Mouse (Mus musculus) thymus, postnatal 14 days (tissue): ENCODE results near the gene Tmem17.

Experiments used
- DNase-seq: peaks from one replicate; pipeline ENCODE4 v3.0.0; 2021

The Tmem17 gene

DNA sequence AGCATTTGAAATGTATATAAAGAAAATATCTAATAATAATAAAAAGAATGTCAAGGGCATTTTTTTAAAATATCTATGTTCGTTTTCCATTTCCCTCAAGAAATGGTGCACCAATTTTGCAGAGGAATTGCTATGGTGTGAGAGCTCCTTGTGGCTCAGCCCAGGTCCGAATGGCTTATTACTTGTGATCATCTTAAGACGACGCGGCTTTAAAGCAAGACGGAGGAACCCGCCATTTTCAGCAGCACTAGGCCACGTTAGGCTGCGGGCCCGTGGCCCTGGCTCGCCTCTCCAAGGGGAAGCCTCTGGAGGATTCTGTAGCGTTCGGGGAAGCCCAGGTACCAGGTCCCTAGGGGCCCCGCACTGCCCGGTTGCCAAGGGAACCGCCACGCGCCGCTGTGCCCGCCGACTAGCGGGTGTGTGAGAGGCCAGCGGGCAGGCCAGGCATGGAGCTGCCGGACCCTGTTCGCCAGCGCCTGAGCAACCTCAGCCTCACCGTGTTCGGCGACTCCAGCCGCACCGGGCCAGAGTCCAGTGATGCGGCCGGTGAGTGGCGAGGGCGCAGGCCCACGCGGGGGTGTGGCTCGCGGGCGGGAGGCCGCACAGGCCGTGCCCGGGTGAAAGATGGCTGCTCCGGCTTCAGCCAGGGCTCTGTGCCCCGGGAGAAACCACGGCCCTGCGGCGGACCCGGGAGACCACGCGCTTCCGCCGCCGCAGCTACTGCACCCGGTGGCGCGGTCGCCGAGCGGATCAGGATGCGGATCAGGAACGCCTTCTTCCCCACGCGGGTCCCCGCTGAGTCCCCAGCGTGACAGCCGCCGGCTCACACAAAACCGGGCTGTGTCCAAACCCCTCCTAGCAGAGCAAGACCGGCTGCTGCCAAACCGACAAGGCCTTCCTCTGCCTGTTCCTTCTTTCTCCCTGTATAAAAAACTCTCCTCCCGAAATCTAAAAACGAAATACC, at the start of gene Tmem17:
TSS of gene Tmem17 (plus strand) at position 51 of the 964 bp plus-strand sequence.
- DNase-seq, result peak; percentile 73

DNA sequence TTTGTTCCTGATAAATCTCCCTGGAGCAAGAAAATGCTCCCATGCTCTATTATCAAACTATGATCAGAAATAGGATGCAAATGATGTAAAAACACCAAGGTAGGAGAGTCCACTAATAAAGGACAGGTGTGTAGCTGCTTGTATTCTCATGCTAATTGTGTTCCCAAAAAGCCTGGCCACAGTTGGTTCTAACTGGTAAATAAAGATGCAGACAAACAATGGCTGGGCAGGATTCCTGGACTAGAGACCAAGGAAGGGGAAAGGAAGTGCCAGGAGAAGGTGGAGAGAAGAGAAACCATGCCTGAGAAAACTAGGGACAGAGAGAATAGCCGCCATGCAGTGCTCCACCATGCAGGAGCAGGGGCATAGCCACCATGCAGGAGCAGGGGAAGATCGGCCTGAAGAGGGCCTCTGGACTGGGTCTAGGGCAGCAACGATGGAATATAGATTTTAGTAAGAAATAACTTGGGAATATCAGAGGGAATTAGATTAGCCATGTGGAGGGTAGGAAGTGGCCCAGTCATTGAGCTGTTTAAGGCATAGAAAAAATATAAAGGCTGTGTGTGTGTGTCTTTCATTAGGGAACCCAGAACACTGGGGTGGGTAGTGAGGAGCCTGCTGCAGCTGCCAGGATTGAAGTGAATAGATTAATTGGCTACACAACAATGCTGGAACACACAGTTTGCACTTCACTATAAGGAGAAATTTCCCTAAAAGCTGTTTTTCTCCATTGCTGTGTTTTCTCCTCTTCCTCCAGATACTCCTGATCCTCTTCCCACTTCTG, 31.9 kb upstream of the Tmem17 start:
- no peak for DNase-seq

DNA sequence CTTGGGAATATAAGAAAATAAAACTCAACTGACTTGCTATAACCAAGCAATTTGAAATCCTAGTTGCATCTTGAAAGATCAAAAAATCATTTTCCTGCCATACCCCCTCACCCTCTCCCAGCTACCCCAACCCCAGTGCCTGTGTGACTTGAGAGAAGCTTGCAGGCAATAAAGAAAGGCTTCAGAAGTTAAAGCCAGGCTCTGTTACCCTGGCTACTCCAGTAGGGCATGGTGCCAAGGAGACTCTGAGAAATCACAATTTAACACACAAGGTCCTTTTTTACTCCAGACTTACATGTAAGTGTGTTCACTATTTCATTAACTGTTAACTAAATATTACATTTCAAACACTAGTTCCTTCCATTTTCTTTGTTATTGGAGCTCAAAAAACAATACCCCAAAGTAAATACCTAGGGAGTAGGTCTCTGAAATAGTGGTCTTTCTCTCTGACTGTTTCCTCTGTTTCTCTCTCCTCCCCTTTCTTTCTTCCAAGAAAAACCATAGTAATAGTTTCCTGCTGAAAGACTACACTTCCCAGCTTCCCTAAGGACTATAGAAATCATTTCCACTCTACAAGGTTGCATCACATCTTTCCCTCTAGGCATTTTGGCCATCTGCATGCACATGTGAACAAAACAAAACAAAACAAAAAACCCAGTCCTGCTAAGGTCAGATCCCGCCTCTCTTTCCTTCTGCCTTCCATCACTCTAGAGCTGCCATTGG, 30.1 kb upstream of the Tmem17 start:
- DNase-seq, result no peak

DNA sequence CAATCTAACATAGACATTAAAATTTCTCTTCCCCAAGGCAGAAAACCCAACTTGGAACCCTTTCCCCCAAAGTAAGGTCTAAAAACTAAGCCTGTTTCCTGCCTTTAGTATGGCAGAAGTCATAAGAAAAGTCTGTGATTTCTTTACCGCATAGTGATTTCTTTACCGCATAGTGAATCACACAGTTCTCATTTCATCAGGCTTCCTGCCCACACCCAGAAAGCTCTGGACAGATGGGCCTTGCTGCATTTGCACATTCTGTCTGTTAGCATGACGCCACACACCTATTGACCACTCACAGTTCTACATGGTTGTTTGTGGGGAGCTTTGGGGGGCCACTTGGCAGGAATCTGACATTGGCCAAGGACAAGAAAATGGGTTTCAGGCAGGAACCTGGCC, 29.5 kb upstream of the Tmem17 start:
- no peak for DNase-seq

DNA sequence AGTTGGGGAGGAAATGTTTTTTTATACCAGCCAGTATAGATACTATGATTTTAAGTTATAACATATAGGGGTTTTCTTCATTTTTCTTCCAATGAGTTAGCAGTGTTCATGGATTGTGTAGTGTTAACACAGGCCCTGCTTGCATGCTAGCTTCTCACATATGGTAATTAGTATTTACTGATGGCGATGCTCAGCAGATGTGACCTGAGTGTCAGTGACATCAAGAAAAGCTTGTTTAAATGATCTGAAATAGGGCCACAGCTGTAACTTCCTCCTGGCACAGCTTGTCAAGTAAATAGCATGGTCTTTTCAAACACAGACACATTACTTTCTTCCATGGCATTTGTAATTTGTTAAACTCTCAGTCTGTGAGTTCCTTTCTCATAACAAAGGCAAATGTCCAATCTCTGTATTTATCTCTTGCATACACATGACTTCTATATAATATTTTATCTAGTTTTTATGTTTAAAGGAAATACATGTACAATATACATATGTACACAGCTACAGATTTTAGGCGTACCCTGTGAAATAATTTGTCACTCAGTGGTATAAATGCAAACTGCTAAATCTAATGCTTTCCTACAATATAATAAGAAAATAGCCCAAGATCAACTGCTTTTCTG, 18.1 kb upstream of the Tmem17 start:
- no peak for DNase-seq

DNA sequence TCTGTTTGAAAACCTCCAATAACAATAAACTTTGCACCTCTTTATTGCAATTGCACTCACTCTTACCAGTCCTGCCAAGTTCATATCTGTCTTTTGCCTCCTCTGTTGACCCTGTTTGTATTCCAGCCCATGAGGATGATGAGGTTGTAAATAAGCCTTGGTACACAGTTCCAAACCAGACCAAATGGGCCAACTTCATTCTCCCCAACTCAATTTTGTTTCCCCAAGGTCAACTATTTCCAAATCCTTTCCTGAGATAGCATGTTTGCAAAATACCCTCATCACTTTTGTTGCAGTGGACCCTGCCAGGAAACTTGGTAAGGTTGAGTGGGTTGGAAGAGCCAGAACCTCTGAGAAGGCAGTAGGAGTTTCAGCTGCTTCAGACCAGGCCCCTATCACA, 16.9 kb upstream of the Tmem17 start:
- DNase-seq, result no peak

DNA sequence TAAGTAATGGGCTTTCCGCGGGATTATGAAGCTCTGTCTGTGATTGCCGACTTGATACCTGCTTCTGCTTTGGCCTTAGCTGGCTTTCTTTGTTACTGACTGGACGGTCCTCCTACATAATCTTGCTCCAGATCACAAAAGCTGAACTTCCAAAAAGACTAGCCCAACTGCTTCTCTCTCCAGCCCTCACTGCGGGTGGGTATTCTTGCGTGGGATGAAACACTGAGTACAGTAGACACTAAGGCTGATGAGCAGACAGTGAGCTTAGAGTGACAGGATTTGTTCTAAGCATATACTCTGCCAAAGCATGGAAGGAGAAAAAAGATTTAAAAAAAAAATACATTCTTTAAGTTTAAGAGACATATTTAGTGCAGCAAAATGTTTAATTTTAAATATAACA, 12.5 kb upstream of the Tmem17 start:
- DNase-seq, result no peak

DNA sequence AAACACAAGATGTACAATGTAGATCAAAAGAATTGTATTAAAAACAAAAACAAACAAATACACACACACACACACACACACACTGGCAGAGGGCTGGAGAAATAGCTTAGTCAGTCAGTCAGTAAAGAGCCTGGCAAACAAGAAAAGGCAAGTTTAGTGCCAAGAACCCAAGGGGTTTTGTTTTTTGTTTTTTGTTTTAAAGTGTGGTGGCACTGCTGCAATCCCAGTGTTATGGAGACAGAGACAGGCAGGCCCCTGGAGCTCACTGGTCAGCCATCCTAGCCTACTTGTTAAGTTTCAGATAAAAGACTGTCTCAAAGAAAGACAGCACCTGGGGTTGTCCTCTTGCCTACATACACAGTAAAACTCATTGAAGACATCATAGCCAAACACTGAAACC, 12.0 kb upstream of the Tmem17 start:
- DNase-seq, result no peak

DNA sequence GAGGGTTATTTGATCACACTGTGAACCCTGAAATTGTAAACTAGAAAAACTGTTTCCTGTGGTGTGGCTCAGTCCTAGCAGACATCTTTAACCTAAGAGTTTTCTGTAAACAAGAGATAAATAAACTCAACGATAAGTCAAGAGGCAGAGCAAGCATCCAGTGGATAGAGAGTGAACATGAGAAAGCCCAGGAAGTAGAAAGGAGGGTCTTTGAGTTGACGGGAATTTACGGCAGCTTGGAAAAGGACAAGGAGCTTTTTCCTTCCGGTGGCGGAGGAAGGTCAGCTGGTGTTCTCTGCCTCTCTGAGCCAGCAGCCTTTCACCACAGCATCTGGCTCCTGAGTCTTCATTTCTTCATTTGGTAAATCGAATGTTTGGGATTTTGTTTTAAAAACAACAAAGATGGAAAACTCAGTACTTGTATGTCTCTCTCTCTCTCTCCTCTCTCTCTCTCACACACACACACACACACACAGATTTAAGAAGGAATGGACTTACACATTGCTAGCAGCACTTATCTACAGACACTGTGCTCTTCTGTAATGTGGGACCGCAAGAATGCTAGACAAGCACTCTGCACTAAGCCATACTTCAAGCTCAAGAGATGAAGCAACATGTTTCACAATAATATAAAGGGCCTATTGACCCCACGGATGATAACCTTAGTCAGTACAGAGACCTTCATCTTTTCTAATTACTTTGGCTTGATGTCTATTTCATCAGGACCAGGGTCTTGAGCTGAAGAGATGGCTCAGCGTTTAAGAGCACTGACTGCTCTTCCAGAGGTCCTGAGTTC, 10.9 kb upstream of the Tmem17 start:
- no peak for DNase-seq

DNA sequence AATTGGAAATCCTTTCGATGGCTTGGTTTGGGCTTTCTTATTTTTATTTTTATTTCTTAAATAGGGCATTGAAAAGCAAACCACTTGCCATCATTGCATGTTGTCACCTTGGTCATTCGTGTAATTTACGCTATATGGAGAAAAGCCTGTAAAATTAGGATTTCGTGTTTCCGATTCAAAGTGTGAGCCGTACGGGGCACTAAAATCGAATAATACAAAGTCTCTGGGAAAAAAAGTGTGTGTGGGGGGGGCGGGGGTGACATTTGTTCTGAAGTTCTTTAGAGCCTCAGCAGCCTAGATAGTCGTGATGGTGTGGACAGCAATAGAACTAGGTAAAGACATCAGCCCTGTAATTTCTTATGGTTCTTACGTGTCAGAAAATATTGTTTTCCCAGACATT, 1.2 kb downstream of the Tmem17 start:
- DNase-seq, result no peak

DNA sequence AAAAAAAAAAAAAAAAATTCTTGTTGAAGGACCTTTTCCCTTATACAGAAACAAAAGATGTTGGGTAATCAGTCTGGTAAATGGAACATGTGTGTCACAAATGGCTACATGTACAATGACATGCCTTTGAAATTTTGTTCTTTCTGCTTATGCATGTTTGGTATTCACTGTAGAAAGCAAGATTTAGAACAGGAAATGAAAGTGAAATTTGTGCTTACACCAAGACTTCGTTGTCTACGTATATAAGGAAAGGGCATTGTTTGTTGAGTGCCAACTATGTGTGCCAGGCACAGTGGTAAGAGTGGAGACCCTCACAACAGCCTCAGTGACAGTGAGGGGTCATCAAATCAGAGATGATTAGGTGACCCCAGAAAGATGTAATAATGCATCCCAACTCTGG, 3.2 kb downstream of the Tmem17 start:
- DNase-seq, result no peak

DNA sequence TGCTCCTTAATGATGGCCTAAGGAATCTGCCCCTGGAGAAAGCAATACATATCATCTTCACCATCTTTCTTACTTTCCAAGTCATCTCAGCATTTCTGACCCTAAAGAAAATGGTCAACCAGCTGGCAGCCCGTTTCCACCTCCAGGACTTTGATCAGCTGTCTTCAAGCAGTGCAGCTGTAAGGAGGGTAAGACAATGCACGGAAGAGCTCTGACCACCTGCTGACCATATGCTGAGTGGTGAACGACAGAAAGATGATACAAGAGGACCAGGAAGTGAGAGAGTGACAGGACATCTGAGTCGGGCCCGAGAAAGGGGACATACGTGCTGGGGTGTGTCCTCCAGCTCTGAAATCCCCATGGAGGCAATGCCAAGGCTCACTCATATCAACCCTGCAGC, 6.6 kb downstream of the Tmem17 start:
- no peak for DNase-seq

DNA sequence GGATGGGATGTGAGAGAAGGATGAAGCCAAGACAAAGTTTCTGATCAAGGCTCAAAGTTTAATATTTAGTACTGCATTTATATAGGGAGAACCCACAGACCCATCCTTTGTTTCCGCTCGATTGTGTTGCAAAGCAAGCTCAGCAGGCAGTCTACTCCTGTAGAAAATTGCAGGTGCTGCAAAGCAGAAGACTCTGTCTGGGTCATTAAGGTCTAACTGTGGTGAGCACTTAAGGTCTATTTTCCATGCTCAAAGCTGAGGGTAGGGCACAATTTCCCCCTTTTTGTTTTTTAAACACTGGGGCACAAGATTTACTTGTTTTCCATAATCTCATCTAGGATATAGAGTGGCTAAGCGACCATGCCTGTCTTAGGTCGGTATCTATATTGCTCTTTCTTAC, 8.4 kb downstream of the Tmem17 start:
- DNase-seq, result no peak

DNA sequence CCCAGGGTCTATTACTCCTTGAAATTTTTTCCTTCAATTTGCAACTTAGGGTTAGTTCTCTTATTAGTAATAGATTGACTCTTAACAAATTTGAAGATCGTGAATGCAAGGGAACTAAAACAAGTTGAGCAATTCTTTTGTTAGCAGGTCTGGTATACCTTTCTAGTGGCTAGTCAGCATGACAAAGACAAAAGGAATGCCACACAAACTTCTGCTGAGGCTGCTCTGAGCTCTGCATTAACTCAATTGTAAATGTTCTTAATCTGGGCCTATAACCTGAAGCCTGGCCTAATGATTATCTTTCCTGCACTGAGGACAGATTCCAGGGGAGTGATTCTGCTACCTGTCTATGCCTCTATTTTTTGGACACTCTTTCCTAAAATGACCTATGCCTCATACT, 12.7 kb downstream of the Tmem17 start:
- no peak for DNase-seq

DNA sequence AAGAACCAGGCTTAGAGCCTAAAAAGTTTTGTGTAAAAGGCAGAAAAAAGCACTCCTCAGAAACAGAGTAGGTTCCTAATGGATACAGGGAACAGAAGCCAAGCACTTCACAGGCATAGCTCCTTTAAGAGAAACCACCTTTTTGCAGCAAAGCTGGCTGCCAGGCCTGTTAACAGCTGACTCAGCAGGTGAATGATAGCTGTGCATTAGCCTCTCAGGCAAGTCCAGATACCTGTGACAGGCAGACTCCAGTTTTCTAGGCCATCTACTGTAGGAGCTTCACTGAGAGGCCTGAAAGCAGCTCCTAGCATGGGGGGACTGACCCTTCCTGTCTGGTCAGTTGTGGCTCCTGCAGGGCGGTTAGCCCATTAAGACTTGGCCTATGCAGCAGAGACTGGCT, 28.7 kb downstream of the Tmem17 start:
- no peak for DNase-seq

DNA sequence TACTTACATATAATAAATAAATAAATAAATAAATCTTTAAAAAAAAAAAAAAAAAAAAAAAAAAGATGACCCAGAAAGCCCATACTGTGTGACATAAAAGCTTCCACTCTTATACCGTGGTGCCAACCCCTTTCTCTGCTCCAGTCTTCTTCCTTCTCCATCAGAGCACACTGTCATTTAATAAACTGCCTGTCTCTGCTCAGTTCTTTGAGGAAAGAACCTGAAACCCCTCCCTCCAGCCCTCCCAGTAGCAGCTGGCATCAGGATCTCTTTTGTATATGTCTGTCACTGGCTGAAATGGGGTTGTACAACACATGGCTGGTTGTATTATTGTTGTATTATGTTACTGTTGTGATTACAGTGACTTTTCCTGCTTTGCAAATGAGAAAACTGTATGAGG, 48.2 kb downstream of the Tmem17 start:
- DNase-seq, result no peak

DNA sequence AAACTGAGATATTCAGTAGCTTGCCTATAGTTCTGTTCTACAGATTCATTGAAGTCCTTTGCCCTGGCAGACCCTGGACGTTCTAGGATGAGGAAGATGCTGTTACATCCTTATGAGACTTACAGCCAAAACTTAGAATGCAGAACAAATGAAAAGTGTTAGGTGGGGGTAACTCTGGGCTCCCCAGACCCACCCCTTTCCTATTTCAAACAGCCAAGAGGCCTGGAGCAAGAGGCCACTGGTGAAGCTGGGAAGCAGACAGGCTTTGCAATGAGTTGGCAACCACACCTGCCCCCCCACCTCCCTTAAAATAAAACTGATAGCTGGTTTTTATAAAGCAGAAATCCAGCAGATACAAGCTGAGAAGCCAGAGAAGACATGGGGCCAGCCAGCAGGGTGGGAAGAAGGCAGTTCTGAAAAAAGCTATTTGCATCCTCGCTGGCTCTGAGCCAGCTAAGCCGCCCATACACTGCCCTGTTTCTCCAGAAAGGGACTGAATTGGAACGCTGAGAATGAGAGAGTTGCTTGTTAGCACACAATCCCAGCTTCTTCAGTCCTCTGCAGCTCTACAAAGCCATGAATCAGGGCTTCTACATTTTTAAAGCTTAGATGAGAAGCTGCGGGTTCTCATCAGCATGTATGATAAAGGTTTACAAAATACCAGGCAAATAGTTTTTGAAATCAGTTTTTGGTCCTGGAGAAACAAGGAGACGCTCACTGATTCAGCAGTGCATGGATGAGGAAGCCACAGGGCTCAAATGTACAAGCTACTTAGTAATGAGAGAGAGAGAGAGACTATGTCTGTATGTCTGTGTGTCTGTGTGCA, 48.8 kb downstream of the Tmem17 start:
- DNase-seq, result no peak

DNA sequence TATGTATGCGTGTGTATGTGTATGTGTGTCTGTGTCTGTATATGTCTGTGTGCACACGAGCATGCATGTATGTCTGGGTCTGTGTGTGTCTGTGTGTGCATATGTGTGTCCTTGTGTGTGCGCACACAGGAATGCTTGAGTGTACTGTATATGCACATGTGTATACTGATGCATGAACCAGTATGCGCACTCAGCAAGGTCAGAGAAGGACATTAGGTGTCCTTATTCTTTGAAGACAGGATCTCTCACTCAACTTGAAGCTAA, 49.4 kb downstream of the Tmem17 start:
- DNase-seq, result no peak

DNA sequence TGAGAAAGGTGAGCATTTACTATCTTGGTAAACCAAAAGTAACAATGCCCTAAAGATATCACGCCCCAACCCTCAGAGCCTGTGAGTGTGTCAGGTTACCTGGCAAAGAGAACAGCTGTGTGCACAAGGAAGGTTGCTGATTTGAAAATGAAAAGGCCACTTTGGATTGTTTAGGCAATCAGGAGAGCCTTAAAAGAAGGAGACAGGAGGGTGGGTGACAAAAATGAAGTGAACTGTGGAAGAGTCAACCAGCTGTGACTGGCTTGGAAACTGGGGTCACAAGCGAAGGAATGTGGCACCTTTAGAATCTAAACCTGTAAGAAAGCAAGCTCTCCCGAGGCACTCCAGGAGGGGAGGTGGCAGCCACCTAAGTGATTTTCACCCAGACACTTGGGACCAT, 51.8 kb downstream of the Tmem17 start:
- no peak for DNase-seq

DNA sequence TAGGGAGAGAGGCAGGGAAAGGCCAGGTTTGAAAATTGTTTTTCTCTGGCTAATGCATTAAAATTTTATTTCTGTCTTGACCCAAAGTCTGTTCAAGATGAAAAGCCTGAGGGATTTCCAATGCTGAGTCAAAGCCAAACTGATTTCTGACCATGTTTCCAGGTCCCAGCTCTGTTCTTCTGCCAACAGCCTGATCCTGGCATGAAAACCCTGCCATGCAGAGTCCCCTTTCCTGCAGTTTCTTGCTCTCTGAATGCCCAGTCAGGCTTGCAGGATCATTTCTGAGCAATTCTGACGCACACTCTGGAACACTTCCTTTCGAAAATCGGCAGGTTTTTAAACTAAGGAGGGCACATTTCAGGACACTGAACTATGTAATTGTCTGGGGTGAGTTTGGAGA, 52.8 kb downstream of the Tmem17 start:
- no peak for DNase-seq
